Mouse (Mus musculus) heart, postnatal 0 days (tissue): Measurements from ENCODE around the gene Hivep2.

Source experiments
- CTCF ChIP-seq: IDR thresholded peaks from 2 replicates; pipeline ENCODE4 v1.5.1; 2016; ENCODE audit warnings: antibody characterized with exemption, control low read depth, low read depth
- EP300 ChIP-seq: IDR thresholded peaks from 2 replicates; pipeline ENCODE4 v1.6.1; 2016; ENCODE audit warnings: antibody characterized with exemption, low read depth

DNA sequence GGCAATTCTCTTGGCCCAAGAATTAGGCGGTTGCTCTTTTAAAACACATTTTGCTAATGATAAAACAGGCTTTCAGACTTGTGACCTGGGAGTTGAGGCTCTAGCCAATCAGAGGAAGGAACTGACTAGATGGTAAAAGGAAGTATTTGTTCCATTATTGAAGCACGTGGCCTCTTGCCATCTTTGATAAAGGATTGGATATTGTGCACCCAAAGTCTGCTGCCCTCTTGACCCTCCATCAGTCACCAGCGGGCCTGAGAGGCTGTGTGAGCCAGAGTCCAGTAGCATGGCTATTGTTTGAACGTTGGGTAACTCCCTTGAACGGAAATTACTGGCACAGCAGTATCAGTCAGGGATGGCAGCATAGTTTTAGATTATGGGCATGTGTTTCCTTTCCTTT, 69.7 kb downstream of the Hivep2 start:
- no peak for TF ChIP-seq CTCF
- TF ChIP-seq EP300, result no peak
